Mouse (Mus musculus): ENCODE measurements around the gene Def8.
"Not testable (repeated sequence)": the region's sequence is repeated elsewhere in the genome, so short reads cannot be mapped to it uniquely, and the experiment has no call there.

The Def8 gene

DNA sequence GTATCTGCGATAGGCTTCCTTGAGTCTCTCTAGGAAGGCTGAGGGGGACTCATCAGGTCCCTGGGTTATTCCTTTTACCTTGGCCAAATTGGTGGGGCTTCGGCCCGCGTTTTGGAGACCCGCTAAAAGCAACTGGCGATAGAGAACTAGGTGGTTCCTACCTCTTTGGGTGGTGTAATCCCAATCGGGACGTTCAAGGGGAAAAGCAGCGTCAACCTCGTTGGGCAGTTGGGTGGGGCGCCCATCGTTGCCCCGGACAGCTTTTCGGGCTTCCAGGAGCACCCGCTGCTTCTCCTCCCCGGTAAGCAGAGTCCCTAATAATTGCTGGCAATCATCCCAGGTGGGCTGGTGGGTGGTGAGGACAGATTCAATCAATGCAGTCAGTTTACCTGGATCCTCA lies 9.1 kb downstream of the Def8 start:
- DNase-seq (ENCODE audit: extremely low read depth, insufficient read length, low spot score) = no peak

DNA sequence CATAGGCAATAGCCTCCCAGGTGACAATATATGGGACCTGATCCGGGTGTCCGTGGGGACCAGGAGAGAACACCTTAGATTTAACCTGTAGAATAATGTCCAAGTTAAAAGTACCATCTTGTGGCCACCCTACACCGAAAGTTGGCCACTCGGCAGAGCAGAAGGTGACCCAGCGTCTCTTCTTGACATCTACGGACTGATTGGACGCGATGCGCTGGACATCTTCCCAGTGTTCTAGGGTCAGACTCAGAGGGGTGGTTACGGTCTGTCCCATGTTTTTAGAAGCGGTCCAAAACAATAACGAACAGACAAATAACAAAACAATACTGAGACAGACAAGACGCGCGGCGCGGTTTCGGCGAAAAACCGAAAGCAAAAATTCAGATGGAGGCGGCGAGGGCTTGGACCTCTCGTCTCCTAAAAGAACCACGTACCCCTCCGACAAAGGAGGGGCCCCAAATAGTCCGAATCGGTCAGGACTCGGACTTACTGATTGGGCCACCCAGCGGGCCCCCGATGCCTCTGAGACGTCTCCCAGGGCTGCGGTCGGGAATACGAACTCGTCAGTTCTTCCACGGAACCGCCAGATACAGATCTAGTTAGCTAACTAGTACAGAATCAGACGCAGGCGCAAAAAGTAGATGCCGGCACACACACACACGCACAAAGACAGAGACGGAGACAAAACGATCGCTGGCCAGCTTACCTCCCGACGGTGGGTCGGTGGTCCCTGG lies 10.1 kb downstream of the Def8 start:
- not testable (repeated sequence) for DNase-seq (ENCODE audit: extremely low read depth, insufficient read length, low spot score)

DNA sequence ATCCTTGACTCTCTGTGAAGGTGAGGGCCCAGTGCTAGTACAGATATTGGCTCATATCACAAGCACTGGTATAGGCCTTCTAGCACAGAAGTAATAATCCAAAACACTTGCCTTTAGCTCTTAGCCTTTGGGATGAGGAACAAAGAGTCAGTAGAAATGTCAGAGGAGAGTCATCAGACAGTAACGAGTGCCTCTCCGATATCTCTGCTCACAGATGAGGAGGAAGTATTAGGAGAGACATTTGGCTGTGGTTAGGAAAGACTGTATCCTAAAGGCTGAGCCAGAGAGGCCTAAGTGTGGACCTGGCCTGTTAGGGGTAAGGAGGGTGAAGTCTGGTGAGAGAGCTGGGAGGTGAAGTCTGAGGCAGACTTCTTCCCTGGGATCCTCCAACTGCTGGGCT lies 18.5 kb downstream of the Def8 start:
- no peak for DNase-seq (ENCODE audit: extremely low read depth, insufficient read length, low spot score)

DNA sequence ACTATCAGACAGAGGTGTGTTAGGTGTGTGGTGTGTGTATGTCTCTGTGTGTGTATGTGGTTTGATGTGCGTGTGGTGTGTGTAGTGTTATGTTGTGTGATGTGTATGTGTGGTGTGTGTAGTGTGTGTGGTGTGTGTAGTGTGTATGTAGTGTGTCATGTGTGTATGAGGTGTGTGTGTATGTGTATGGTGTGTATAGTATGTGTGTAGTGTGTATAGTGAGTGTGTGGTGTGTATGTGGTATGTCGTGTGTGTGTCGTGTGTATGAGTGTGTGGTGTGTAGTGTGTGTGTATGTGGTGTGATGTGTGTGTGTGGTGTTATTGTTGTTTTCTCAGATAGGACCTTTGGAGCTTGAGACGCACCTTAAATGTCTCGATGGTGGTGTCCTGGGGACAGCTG lies 19.0 kb downstream of the Def8 start:
- no peak for DNase-seq (ENCODE audit: extremely low read depth, insufficient read length, low spot score)

DNA sequence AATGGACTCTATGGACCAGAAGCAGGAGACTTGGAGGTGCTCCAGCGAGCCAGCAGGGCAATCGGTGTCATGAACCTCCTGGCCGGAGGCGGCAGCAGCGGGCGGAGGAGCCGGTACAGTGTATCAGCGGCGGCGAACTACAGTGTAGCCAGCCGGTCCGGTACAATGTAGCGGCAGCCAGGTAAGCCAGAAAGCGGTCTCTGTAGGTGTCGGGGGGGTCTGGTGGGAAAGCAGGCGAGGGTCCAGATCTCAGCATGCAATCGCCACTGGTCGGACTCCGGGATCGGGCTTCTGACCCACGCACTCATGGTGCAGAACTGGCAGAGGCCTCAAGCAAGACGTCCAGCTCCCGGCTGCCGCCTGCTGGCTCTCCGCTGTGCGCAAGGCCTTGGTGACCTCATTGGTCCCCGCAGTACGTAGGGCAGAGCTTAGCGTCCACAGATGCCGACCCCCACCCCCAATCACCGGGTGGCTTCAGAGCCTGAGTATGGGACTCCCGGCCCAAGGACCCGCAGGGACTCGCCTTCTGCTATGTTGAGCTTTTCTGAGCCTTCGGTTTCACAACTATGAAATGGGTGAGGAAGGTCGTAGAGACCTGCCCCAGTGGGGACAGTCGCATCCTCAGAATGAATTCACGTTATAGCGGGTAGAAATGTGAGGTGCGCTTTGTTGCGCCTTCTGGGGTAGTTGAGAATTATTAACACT lies 19.7 kb downstream of the Def8 start:
- DNase-seq (ENCODE audit: extremely low read depth, insufficient read length, low spot score) = peak; percentile 97

DNA sequence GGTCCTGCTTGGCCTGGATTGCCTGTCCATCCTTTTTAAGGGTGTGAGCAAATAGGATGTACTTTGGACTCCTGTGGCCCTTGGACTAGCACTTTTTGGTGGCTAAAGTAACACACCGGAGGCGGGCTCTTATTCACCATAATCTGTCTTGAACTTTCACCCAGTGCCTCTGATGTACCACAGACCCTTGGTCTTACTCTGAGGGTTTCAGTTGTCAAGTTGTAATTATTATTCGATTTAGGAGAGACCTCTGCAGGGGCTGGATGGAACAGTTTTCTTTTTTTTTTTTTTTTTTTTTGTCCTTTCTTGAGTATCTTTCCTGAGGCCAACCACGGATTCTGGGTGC lies 20.2 kb downstream of the Def8 start:
- no peak for DNase-seq (ENCODE audit: extremely low read depth, insufficient read length, low spot score)

DNA sequence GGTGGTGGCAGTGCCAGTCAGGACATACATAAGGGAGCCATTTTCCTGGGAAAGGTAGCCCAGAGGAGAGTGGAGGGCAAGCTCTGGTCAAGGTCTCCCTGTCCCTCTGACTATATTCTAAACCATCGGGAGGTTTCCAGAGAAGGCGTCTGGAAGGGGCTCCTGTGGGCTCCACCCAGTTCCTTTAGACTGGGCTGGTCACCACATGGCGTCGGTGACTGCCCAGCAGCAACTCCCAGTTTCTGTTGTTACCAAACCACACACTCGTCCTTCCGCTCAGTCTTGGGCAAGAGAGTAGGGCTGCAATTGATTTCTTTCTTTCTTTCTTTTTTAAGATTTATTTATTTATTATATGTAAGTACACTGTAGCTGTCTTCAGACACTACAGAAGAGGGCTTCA lies 20.8 kb downstream of the Def8 start:
- no peak for DNase-seq (ENCODE audit: extremely low read depth, insufficient read length, low spot score)

DNA sequence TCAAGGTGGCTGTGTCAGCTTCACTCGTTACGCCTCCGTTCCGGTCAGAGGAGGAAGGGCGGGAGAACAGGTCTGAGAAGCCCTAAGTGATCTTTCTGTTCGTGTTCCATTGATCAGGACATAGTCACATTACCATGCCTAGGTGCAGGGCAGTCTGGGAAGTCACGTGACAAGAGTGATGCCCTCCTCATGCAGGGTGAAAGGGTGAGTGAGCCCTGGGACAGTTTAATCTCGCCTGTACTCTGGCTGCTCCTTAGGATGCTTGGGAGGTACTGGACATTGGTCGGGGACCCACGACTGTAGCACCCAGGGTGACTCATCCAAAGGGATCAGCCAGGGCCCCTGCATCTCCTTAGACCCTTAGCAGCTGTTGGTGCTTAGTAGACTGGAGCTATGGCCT lies 22.7 kb downstream of the Def8 start:
- no peak for DNase-seq (ENCODE audit: extremely low read depth, insufficient read length, low spot score)

DNA sequence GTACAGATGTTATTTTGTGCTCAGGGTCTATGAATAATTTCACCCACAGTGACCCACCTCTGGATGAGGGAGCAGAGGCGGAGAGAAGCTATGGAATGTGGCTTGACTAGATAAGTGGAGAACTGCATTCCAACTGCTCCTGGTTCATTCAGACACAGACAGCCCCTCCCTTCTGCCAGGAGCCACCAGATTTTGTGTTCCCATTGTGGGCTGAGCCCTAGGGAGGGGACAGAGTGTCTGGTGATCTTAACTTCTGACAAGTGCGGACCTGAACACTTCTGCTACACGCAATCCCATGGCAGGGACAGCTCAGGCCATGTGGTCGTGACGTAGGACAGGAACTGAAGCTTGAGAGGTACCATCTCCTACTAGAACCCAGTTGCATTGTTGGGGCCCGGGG lies 23.5 kb downstream of the Def8 start:
- DNase-seq (ENCODE audit: extremely low read depth, insufficient read length, low spot score) = no peak

DNA sequence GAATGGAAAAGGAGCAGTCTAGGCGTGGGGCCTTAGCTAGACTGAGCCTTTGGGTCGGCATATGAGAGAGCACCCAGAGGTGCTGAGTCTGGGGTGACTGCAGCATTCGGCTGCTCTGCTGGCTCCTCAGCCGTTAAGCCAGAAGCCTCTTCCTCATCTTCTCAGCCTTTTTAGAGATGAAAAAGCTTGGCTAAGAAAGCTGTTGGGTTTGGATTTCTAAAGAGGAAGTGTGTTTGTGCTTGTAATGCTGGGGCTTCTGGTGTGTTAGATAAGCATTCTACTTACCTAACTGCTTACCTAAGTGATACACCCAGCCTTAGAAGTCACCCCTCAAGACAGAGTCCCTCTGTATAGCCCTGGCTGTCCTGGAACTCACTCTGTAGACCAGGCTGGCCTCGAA lies 27.5 kb downstream of the Def8 start:
- DNase-seq (ENCODE audit: extremely low read depth, insufficient read length, low spot score) = no peak

DNA sequence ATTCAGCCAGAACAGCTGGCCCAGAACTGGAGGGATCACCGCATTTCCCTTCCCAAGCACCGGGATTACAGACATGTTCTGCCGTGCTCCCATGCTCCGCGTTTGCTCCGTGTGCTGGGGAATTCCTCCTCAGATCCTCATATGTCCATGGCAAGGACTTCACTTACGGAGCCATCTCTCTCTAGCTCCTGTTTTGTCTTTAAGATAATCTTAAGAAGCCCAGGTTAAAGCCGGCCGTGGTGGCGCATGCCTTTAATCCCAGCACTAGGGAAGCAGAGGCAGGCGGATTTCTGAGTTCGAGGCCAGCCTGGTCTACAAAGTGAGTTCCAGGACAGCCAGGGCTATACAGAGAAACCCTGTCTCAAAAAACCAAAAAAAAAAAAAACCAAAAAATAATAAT lies 28.4 kb downstream of the Def8 start:
- DNase-seq (ENCODE audit: extremely low read depth, insufficient read length, low spot score) = not testable (repeated sequence)

DNA sequence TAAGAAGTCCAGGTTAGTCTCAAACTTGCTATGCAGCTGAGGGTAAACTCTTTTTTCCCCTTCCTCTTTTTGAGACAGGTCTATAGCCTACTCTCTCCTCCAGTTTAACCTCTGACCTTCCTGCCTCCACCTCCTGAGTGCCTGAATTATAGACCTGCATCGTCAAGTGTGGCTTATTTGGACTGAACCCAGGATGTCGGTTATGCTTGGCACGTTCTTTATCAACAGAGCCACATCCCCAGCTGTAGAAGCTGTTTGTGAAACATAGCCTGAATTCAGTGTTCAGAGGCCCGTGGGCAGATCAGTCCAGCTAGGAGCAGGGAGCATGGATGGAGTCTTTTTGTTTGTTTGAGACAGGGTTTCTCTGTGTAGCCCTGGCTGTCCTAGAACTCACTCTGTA lies 28.8 kb downstream of the Def8 start:
- no peak for DNase-seq (ENCODE audit: extremely low read depth, insufficient read length, low spot score)

DNA sequence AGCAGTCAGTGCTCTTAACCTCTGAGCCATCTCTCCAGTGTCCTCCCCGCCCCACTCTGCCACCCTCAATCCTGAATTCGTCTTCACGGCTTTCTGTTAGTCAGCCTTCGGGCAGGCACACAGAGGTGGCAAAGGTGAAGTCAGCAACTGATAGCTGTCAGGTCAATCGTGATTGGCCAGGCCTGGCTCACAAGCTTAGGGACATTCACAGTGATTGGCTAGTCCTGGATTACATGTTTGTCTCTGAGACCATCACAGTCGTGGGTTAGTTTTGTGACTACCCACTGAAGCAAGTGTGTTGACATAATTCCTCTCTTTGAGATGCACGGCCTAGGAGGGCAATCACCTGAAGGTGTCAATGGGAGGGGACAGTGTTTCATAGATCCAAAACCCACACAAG lies 30.0 kb downstream of the Def8 start:
- DNase-seq (ENCODE audit: extremely low read depth, insufficient read length, low spot score) = no peak

DNA sequence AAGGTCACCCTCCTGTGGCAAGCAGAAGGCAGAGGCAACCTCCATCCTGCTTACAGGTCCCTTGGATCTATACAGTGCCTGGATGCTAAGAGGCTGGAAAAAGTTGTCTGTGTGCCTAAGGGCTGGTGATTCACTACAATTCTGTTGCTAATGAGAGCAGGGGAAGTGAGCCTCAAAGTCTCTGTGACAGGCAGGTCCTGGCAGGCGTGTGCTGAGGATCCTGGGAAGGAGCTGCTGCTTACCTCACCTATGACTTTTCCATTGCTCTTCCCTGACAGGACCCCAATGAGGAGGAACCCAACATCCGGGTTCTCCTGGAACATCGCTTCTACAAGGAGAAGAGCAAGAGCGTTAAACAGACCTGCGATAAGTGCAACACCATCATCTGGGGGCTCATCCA lies 30.6 kb downstream of the Def8 start:
- DNase-seq (ENCODE audit: extremely low read depth, insufficient read length, low spot score) = no peak

DNA sequence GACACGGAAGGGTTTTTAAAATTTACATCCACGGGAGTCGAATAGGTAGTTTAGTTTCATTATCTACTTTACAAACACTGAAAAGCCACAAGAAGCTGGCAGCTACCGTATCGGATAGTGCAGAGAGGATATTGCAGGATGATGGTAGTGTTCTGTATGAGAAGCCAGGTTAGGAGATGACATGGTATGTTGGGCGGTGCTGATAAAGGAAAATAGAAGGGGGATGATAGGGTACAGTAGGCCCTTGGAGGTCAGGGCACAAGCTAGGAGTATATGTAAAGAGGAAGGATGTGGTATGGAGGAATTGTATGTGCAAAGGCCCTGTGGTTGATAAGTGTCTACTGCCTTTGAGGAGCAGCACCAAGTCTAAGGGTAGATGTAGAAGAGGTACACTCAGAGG lies 31.2 kb downstream of the Def8 start:
- DNase-seq (ENCODE audit: extremely low read depth, insufficient read length, low spot score) = no peak

DNA sequence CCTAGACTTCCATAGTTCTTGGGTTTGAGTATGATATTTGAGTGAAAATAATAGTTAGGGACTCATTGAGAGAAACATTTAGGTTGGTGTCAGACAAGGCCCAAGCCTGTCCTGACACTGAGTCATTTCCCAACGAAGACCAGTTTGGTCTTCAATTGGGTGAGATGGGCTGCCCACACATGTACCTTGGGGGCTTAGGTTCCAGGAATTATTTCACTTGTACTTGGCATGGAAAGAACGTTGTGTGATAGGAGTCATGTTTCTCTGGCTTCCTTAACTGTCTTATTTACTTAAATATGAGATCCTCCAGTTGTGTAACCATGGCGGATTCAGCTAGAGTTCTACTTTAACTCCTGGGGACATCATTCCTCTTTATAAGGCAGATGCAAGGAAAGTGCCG lies 40.3 kb downstream of the Def8 start:
- DNase-seq (ENCODE audit: extremely low read depth, insufficient read length, low spot score) = no peak

DNA sequence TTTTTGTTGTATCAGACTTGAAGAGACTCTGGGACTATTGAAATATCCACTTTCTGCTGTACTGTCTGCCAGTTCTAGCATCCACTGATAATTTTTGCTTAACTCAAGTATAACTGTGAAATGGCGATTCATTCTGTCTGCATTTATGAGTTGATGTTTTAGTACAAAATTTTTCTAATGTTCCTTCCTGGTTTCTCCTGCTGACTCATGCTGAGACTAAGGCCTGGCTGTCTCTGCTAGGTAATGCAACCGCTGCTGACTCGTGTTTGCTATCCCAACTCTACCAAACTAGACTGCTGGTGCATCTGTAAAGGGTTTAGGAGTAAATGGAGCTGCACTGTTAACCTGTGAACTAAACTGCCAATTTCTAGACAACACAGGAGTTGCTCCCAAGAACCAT lies 44.1 kb downstream of the Def8 start:
- DNase-seq (ENCODE audit: extremely low read depth, insufficient read length, low spot score) = no peak

DNA sequence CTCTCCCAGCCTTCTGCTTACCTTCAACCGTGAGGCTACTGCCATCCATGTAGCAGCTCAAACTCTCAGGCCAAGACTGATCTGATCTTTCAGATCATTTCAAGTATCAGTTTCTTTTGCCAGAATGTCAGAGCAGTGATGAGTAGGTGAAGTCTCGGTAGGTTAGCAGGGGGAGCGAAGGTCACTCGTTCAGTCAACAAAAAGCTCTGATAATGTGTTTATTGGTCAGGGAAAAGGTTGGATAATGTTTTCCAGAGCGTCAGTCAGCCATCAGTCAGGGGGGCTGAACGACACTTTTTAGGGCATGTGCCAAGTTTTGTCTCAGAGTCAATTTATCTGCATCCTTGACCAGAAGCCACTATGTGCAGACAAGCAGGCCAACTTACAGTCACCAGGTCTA lies 49.7 kb downstream of the Def8 start:
- DNase-seq (ENCODE audit: extremely low read depth, insufficient read length, low spot score) = not testable (repeated sequence)

DNA sequence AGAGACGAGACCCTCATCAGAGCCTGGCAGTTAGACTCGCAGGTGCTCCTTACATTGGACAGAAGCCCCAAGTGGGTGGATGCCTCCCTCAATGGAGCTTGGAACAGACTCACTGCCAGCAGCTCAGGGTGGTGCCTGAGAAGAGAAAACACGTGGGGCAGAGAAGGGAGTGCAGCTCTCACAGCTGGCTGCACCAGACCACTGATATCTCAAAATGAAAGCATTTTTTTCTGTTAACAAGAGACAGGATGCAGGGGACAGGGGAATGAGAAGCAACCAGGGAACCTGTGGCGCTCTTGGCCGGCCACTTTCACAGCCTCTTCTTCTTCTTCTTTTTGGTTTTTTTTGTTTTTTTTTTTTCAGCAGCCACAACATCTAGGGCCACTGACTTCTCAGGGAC lies 51.2 kb downstream of the Def8 start:
- not testable (repeated sequence) for DNase-seq (ENCODE audit: extremely low read depth, insufficient read length, low spot score)

DNA sequence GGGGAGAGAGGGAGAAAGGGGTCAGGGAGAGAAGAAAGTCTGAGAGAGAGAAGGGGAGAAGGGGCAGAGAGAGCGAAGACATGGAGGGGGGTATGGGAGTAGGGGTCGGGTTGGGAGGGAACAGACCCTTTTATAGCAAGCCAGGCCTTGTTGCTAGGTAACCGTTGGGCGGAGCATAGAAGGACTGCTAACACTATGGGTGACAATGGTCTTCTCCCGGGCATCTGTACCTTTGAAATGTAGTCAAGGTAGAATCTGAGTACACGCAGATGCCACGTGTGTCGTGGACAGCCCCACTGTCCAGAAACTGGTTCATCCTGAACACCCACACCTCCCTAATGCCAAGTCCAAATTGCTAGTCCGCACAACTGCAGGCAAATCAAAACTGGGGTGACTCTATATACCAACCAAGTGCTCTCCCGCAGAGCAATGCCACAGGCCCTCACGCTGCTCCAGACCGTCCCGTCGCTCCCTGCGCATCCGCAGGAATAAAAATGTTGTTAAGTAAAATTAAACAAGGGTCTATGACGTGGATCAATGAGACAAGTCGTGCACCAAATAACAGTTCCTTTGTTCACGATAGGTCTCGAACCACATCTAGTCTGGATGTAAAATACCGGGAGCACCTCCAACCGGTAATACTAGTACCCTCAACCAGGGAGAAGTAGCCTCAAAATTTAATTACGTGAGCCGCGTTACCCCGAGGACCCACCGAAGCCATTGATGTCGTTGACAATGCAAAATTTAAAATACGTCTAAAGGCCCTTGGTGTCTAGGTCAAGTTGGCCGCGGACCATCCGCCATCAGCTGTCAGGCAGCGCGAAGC lies 53.8 kb downstream of the Def8 start:
- DNase-seq (ENCODE audit: extremely low read depth, insufficient read length, low spot score) = peak; percentile 45

DNA sequence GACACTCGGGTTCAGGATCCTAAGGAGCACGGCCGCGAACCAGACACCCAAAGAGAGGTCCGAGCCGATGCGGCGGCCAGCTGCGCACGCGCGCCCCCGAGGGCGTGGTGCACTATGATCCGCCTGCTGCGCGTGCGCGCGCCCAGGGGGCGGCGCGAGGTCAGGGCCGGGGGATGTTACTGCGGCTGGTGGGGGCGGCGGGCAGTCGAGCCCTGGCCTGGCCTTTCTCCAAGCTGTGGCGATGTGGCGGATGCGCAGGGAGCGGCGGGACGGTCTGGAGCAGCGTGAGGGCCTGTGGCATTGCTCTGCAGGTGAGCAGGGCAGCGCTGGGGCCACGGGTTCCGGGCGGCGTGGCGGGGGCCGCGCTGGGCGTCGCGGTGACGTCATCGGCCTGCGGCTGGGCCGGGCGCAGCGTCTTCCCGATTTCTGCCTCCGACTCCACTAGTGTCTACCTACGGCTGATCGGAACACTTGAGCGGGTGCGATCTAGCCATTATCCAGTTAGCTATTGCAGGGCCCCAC lies 54.5 kb downstream of the Def8 start, which contains the start of gene Afg3l1:
Gene Afg3l1 (plus strand): TSS at position 167 of the 522 bp plus-strand sequence.
- DNase-seq (ENCODE audit: extremely low read depth, insufficient read length, low spot score) = peak; percentile 91
